Mouse (Mus musculus) liver, embryonic 16.5 days (tissue): ENCODE data around the gene Lamp1. TPM values are rescaled to one million over a fixed set of nuclear protein-coding genes. Genes with fewer than 3 reads are reported as not detected.

Experiments used
- ATAC-seq: fragments of 200-750 bp; cut with Nextera tagmentation; 2 replicates; pipeline ENCODE4 v1.8.0; 2017; ENCODE audit warnings: low read depth, mild to moderate bottlenecking, moderate number of reproducible peaks, moderate library complexity
- H3K27ac ChIP-seq: fragments of 300-500 bp; sonication (generic); 2 replicates; pipeline ENCODE4 v1.5.1; 2014; ENCODE audit warnings: mild to moderate bottlenecking, low read length
- H3K27me3 ChIP-seq: fragments of 300-500 bp; sonication (generic); 2 replicates; pipeline ENCODE4 v1.6.1; 2014; ENCODE audit warnings: low read depth, low read length, mixed read lengths; ENCODE audit not compliant: control insufficient read depth, insufficient read depth
- H3K36me3 ChIP-seq: fragments of 300-500 bp; sonication (generic); 2 replicates; pipeline ENCODE4 v1.6.1; 2014; ENCODE audit warnings: mild to moderate bottlenecking; ENCODE audit not compliant: control insufficient read depth, insufficient read depth
- H3K4me1 ChIP-seq: fragments of 300-500 bp; sonication (generic); 2 replicates; pipeline ENCODE4 v1.6.1; 2014; ENCODE audit warnings: low read depth, low read length, mixed read lengths; ENCODE audit not compliant: control insufficient read depth
- H3K4me2 ChIP-seq: fragments of 300-500 bp; sonication (generic); 2 replicates; pipeline ENCODE4 v1.6.1; 2014; ENCODE audit warnings: low read depth, low read length, mixed read lengths
- H3K4me3 ChIP-seq: fragments of 300-500 bp; sonication (generic); 2 replicates; pipeline ENCODE4 v1.5.1; 2014; ENCODE audit warnings: low read depth, mild to moderate bottlenecking, low read length
- H3K9ac ChIP-seq: fragments of 300-500 bp; sonication (generic); 2 replicates; pipeline ENCODE4 v1.6.1; 2014; ENCODE audit warnings: low read depth, low read length
- H3K9me3 ChIP-seq: fragments of 300-500 bp; sonication (generic); replicated peaks from 2 replicates; pipeline ENCODE4 v1.6.1; 2016; ENCODE audit warnings: low read length; ENCODE audit not compliant: control insufficient read depth
- WGBS: fragments of 180-500 bp; shearing (Covaris S2); extraction: QIAGEN DNeasy Blood & Tissue Kit; methylation state at CpG from one replicate; pipeline ENCODE4 v1.1.7; 2014; ENCODE audit not compliant: insufficient replicate concordance; 5-methylcytosine and 5-hydroxymethylcytosine counted together
- polyA plus RNA-seq: library from polyadenylated mRNA; unstranded; fragments of >200 nt; fragmentation: Nextera tagmentation; extraction: Ambion mirVana; gene quantifications from 2 replicates; pipeline ENCODE4 v1.2.1, GENCODE M21; 2015

Lamp1 gene
- polyA plus RNA-seq, 1 experiment from 2014 or later: 197 TPM

DNA sequence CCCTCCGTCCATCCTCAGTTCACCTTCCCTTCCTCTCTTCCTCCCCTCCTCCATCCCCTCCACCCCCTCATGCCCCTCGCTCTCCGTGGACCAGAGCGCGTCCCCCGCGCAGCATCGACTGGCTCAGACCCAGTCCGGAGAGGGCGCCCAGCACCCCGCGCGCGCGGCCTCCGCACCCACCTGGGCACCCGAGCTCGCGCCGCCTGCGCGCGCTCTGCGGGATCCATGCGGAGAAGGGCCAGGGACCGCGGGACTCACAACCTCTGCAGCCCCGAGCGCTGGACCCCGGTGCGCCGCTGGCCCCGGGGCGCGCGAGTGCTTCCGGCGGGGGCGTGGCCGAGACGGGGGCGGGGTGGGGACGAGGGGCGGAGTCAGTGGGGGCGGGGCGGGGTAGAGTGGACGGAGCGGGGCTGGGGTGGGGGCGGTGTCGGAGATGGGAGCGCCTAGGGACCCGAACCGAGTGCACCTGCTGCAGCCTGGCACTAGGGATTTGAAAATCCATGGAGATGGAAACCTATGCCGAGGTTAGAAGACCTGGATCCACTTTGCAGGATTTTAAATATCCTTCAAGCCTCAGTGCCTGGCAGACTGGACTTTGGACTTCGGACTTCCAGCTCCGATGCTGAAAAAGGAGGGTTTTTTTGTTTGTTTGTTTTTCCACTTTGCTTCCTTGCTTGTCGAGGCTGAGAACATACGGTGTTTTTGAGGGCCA, 41.5 kb downstream of the Lamp1 start, which contains the start of gene Grtp1:
Grtp1 (minus strand) TSS at position 320 of the 712 bp plus-strand sequence.
- Histone ChIP-seq H3K36me3 (no peaks in the 10 kb centered on the region), H3K9me3 (no peaks in the 10 kb centered on the region), H3K4me2 (peak within 1 kb of the TSS; percentile 94), H3K4me1 (peaks cover 35% of the 10 kb centered on the region), H3K27ac (peak within 1 kb of the TSS; percentile 96), H3K27me3 (peaks cover 3% of the 10 kb centered on the region; the same call in 1 of the 2 replicates), H3K4me3 (peak within 1 kb of the TSS; percentile 86), H3K9ac (peak within 1 kb of the TSS; percentile 87)
- ATAC-seq: peak; percentile 53
- under 1% methylated on average over 37 of the region's 58 CpGs for WGBS

DNA sequence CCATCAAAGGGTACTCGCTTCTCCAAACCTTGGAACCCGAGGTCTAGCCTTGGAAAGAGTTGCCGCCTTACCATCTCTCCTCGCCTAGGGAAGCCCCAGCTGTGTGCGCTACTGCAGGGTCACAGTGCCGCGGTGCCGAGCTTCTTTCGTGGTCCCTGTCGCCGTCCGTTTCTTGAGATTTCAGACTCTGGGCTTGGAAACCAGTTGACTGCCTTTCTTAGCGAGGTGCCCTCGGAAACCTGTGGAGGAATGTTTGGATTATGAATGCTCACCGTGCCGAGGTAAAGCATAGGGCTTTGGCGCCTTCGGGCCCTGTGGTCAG, 42.0 kb downstream of the Lamp1 start:
- ATAC-seq: peak; percentile 25
- Histone ChIP-seq H3K9ac (peak overlapping the region; percentile 87), H3K4me1 (peaks cover 41% of the 10 kb centered on the region), H3K4me3 (peak overlapping the region; percentile 86), H3K9me3 (no peaks in the 10 kb centered on the region), H3K36me3 (no peaks in the 10 kb centered on the region), H3K4me2 (peak overlapping the region; percentile 94), H3K27me3 (peaks cover 3% of the 10 kb centered on the region; the same call in 1 of the 2 replicates), H3K27ac (peak overlapping the region; percentile 96)
- WGBS: 2% methylated on average over 18 of the region's 18 CpGs

DNA sequence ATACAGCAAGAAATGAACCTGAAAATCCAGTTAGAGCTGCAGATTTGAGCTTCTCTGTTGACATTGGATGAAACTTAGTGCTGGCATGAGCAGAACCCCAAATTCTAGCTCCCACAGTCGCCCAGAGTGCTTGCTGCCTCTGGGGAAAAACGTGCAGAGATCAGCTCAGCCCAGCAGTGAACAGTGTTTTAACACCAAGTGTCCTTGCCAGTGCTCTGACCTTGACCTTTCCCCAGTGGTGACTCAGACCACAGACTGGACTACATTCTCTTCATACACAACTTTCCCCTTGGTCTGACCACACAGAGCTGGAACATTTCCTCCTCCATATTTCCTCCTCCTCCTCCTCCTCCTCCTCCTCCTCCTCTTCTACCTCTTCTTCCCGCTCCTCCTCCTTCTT, 43.1 kb downstream of the Lamp1 start:
- Histone ChIP-seq H3K9me3 (no peaks in the 10 kb centered on the region), H3K9ac (peak overlapping the region; percentile 87), H3K4me1 (peaks cover 51% of the 10 kb centered on the region), H3K27me3 (peaks cover 3% of the 10 kb centered on the region; the same call in 1 of the 2 replicates), H3K27ac (peak overlapping the region; percentile 96), H3K36me3 (no peaks in the 10 kb centered on the region), H3K4me2 (peak overlapping the region; percentile 94), H3K4me3 (peak overlapping the region; percentile 86)
- no peak for ATAC-seq
- WGBS: 30% methylated on average over 3 of the region's 3 CpGs

DNA sequence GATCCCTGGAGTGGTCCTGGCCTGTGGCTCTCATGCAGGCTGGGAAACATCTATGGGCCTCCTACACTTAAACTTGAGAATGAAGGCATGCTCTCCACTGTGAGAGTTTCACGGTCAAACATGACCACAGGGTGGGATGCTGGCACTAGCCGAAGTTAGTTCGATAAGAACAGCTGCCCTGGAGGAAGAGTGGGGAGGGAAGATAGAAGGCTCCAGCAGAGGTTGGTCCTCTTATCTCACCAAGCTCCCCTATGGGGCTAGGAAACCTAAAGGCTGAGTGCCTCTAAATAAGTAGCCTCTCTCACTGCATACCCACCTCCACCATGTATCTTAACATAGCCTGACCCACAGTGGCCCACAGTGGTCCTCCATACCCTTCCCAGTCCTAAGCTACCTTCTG, 43.8 kb downstream of the Lamp1 start:
- 16% methylated on average over 3 of the region's 3 CpGs for WGBS
- H3K27me3 ChIP-seq: peaks cover 3% of the 10 kb centered on the region; the same call in 1 of the 2 replicates
- H3K27ac ChIP-seq: peak overlapping the region; percentile 96
- H3K4me3 ChIP-seq: peak overlapping the region; percentile 86
- no peaks in the 10 kb centered on the region for H3K9me3 ChIP-seq
- H3K36me3 ChIP-seq: no peaks in the 10 kb centered on the region
- peak; percentile 86 for ATAC-seq
- H3K4me1 ChIP-seq: peaks cover 57% of the 10 kb centered on the region
- H3K9ac ChIP-seq: peak overlapping the region; percentile 87
- H3K4me2 ChIP-seq: peak overlapping the region; percentile 94

DNA sequence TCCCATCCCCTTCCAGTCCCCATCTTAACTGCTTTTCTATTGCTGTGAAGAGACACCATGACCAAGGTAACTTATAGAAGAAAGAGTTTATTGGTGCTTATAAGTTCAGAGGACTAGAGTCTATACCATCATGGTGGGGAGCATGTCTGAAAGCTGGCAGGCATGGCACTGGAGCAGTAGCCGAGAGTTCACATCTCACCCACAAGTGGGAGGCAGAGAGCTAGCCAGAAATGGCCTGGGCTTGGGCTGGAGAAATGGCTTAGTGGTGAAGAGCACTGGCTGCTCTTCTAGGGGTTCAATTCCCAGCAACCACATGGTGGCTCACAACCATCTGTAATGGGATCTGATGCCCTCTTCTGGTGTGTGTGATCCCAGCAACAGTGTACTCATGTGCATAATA, 44.5 kb downstream of the Lamp1 start:
- Histone ChIP-seq H3K9me3 (no peaks in the 10 kb centered on the region), H3K4me3 (peak overlapping the region; percentile 86), H3K27me3 (peaks cover 3% of the 10 kb centered on the region; the same call in 1 of the 2 replicates), H3K4me1 (peaks cover 64% of the 10 kb centered on the region), H3K4me2 (peak overlapping the region; percentile 94), H3K36me3 (no peaks in the 10 kb centered on the region), H3K27ac (peak overlapping the region; percentile 96), H3K9ac (peak overlapping the region; percentile 64)
- 48% methylated on average over 1 of the region's 1 CpGs for WGBS
- ATAC-seq: no peak

DNA sequence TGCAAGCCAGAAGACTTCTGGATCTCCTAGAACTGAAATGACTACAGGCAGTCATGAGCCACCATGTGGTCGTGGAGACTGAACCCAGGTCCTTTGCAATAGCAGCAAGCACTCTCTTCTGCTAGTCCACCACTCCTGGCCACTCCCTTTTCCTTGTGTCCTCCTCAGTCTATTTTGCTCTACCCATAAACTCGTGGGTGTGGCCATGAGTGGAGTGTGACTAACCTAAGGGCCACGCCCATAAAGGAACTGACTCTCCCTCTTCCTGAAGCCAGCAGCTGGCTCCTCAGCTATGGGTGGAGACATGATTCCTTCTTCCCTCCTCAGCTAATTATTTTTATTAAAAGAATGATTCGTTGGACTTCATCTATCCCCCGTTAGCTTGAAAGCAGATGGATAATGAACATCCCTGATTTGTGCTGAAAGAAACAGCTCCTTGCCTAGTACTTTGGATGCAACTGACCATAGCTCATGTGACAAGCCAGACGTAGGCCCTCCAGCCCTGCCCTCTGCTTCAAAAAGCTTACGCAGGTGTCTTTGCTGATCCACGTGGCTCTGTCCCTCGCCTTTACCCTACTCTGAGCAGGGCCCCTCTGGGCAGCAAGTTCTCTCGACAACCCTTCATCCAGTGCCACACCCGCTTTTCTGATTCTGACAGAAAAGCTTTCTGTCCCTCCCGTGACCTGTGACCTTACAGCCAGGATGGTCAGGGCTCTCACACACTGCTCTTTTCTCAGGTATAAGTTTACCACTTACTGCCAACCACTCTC, 45.6 kb downstream of the Lamp1 start:
- ATAC-seq: peak; percentile 53
- H3K36me3 ChIP-seq: no peaks in the 10 kb centered on the region
- H3K27ac ChIP-seq: peak overlapping the region; percentile 76
- peak overlapping the region; percentile 32 for H3K4me3 ChIP-seq
- peaks cover 3% of the 10 kb centered on the region; the same call in 1 of the 2 replicates for H3K27me3 ChIP-seq
- peaks cover 70% of the 10 kb centered on the region for H3K4me1 ChIP-seq
- peak overlapping the region; percentile 58 for H3K4me2 ChIP-seq
- 39% methylated on average over 12 of the region's 12 CpGs for WGBS
- H3K9ac ChIP-seq: peak overlapping the region; percentile 41
- H3K9me3 ChIP-seq: no peaks in the 10 kb centered on the region

DNA sequence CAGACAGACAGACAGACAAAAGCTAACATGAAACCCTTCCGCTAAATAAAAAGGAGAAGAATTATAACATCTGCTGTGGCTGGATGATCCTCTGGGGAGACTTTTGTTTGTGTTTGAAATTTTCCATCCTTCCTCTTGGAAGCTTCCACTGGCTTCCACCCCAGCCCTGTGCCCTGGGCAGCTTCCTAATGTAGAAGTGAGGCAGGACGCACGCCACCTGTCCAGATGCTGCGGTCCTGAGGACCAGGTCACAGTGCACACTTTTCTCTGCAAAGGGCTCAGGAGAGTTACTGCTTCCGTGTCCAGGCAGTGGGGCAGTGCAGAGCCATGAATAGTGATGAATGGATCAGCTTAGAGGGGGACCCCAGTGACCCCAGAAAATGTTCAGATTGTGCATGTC, 46.4 kb downstream of the Lamp1 start:
- no peak overlapping the region; the same call in 1 of the 2 replicates for H3K9ac ChIP-seq
- 91% methylated on average over 5 of the region's 5 CpGs for WGBS

DNA sequence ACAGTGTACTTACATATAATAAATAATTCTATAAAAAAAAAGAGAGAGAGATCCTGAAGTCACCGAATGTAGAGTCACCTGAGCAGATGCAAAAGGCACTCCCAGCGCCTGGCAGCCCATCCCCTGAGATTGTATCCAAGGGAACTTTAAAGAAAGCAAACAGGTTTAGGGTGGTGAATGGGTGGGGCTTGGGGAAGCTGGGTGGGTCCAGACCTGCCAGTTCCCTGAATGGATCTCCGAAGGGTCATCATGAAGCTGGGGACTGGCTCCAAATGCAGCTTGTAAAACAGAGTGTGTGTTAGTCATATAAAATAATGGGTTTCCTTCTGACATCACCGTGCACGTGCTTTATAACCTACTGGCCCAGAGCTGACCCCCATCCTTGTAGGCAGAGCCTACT, 47.3 kb downstream of the Lamp1 start:
- H3K9ac ChIP-seq: no peak overlapping the region
- WGBS: 40% methylated on average over 5 of the region's 5 CpGs
- peak overlapping the region; percentile 16; the same call in 1 of the 2 replicates for H3K4me2 ChIP-seq
- H3K4me3 ChIP-seq: no peak overlapping the region
- H3K9me3 ChIP-seq: no peaks in the 10 kb centered on the region
- no peaks in the 10 kb centered on the region for H3K36me3 ChIP-seq
- H3K27ac ChIP-seq: peak overlapping the region; percentile 73
- no peak for ATAC-seq
- peaks cover 70% of the 10 kb centered on the region for H3K4me1 ChIP-seq
- no peaks in the 10 kb centered on the region for H3K27me3 ChIP-seq

More for the DNA sequence above, 46.4 kb downstream of the Lamp1 start:
- Histone ChIP-seq H3K36me3 (no peaks in the 10 kb centered on the region), H3K27me3 (no peaks in the 10 kb centered on the region; the same call in 1 of the 2 replicates), H3K4me3 (no peak overlapping the region), H3K9me3 (no peaks in the 10 kb centered on the region), H3K4me1 (peaks cover 70% of the 10 kb centered on the region), H3K27ac (peak overlapping the region; percentile 76), H3K4me2 (no peak overlapping the region)
- ATAC-seq: no peak
